Mouse (Mus musculus) midbrain, embryonic 15.5 days (tissue): ENCODE results near the gene Sapcd1. TPM values are rescaled to one million over a fixed set of nuclear protein-coding genes. Genes with fewer than 3 reads are reported as not detected.
"Not testable (repeated sequence)": the region's sequence is repeated elsewhere in the genome, so short reads cannot be mapped to it uniquely, and the experiment has no call there.

ENCODE experiments used
- ATAC-seq: fragments of 200-750 bp; cut with Nextera tagmentation; replicated peaks from 2 replicates; pipeline ENCODE4 v1.8.0; 2017; ENCODE audit warnings: moderate TSS enrichment
- H3K27ac ChIP-seq: fragments of 300-500 bp; sonication (generic); 2 replicates; pipeline ENCODE4 v1.5.1; 2015; ENCODE audit warnings: mild to moderate bottlenecking, inconsistent platforms
- H3K27me3 ChIP-seq: fragments of 300-500 bp; sonication (generic); replicated peaks from 2 replicates; pipeline ENCODE4 v1.6.1; 2015; ENCODE audit warnings: inconsistent platforms
- H3K36me3 ChIP-seq: fragments of 300-500 bp; sonication (generic); replicated peaks from 2 replicates; pipeline ENCODE4 v1.6.1; 2015; ENCODE audit warnings: inconsistent platforms
- H3K4me1 ChIP-seq: fragments of 300-500 bp; sonication (generic); 2 replicates; pipeline ENCODE4 v1.6.1; 2015; ENCODE audit warnings: inconsistent platforms
- H3K4me2 ChIP-seq: fragments of 300-500 bp; sonication (generic); 2 replicates; pipeline ENCODE4 v1.6.1; 2015; ENCODE audit warnings: inconsistent platforms, mild to moderate bottlenecking, moderate library complexity
- H3K4me3 ChIP-seq: fragments of 300-500 bp; sonication (generic); 2 replicates; pipeline ENCODE4 v1.5.1; 2015; ENCODE audit warnings: mild to moderate bottlenecking, inconsistent platforms
- H3K9ac ChIP-seq: fragments of 300-500 bp; sonication (generic); 2 replicates; pipeline ENCODE4 v1.6.1; 2015; ENCODE audit warnings: mild to moderate bottlenecking, inconsistent platforms
- H3K9me3 ChIP-seq: fragments of 300-500 bp; sonication (generic); 2 replicates; pipeline ENCODE4 v1.6.1; 2016; ENCODE audit warnings: inconsistent platforms
- WGBS: fragments of 180-500 bp; shearing (Covaris S2); methylation state at CpG from one replicate; pipeline ENCODE4 v1.1.7; 2015; ENCODE audit warnings: mixed read lengths; 5-methylcytosine and 5-hydroxymethylcytosine counted together
- polyA plus RNA-seq: library from polyadenylated mRNA; unstranded; fragments of >200 nt; fragmentation: Nextera tagmentation; extraction: Ambion mirVana; gene quantifications from 2 replicates; pipeline ENCODE4 v1.2.1, GENCODE M21; 2015

Sapcd1 gene
- polyA plus RNA-seq, 1 experiment from 2014 or later, result 2.7 TPM

DNA sequence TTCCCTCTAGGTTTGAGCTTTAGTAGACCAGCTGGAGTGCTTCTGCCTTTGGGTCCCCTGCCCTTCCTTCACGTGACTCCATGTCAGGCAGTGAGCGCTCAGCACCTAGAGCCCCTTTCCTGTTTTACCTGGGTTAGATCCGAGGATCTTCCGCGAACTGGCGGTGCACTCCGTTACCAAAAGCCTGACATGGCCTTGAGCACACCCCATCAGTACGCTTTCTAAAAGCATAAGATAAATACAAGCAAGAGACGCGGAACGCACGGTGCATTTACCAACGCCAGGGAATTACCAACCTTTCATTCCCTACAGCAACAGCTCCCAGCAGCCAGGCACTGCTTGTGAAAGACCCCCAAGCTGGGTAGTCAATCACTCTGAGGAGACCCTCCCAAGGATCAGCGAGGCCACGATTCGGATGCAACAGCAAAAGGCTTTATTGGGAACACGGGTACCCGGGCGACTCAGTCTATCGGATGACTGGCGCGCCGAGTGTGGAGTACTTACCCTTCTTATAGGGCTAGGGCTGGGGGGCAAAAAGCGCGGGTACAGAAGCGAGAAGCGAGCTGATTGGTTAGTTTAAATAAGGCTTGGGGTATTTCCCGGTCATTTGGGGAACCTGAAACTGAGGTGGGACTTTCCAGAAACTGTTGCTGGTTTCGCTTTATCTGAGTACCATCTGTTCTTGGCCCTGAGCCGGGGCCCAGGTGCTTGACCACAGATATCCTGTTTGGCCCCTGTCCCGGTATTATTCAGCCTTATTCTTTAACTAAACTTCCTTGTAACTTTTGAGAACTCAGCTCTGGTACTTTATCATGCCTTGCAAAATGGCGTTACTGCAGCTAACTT lies 27.7 kb downstream of the Sapcd1 start:
- not testable (repeated sequence) for H3K9me3 ChIP-seq, ATAC-seq, H3K36me3 ChIP-seq, H3K27me3 ChIP-seq
- Histone ChIP-seq H3K9ac (peak overlapping the region; percentile 84), H3K27ac (peak overlapping the region; percentile 98; the same call in 1 of the 2 replicates), H3K4me2 (peak overlapping the region; percentile 94), H3K4me3 (peak overlapping the region; percentile 86), H3K4me1 (peaks cover 29% of the 10 kb centered on the region)
- 26% methylated on average over 29 of the region's 32 CpGs for WGBS

DNA sequence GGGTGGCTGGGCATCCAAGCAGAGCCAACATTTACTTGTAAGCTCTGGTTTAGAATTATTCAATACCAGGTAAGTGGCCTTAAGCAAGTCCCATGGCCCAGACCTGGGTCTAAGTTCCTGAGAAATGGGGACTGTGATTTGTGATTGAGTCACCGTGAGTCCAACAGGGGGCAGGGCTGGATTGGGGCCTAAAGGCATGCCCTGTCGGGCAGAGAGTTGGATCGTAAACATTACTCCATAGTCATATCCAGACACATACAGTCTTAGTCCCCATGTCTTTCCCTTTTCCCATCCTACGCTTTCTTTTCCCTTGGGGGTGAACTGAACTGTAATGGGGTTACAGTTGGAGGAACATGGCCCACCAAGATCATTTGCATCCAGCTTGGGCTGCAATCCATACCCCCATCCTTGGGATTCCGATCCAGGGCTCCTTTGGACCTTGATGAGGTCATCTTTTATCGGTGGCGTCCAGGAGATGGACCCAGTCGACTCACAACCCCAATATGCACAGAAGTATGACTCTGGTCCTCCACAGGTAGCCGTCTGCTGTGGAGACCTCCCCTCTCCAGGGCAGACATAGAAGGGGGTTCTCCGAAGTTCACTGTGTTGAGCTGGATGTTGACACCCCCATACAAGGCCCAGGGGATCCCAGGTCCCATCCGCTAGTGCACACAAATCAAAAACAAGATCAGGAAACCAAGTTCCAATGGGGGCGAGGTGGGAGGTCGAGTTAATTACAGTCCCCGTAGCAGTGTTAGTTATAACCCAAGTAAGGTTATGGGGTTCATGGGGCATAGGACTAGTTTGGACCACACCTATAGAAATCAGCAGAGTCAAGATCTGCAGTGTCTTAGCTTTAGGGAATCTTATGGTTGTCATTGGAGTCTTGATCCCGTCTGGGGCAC lies 29.0 kb downstream of the Sapcd1 start:
- WGBS, result 94% methylated on average over 15 of the region's 15 CpGs
- H3K4me2 ChIP-seq, result no peak overlapping the region
- no peak overlapping the region for H3K4me3 ChIP-seq

DNA sequence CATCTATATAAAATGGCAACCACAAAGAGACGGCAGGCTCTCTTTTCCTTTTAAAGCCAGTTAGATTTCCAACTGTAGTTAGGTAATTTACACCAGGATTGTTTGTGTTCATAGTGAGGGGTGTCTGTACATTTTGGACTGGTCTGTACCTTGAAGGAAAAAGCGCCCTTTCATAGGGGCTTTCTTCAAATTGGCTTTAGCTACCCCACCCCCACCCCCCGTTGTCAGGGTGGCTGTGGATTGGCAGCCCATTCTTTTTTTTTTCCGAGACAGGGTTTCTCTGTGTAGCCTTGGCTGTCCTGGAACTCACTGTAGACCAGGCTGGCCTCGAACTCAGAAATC lies 30.7 kb downstream of the Sapcd1 start:
- no peak overlapping the region for H3K4me2 ChIP-seq
- 89% methylated on average over 5 of the region's 5 CpGs for WGBS
- H3K9me3 ChIP-seq, result no peaks in the 10 kb centered on the region
- ATAC-seq, result no peak
- H3K4me3 ChIP-seq, result no peak overlapping the region
- no peak overlapping the region for H3K9ac ChIP-seq
- peaks cover 14% of the 10 kb centered on the region for H3K4me1 ChIP-seq
- no peaks in the 10 kb centered on the region for H3K27me3 ChIP-seq
- H3K36me3 ChIP-seq, result no peaks in the 10 kb centered on the region
- H3K27ac ChIP-seq, result no peak overlapping the region

More for the DNA sequence above, 29.0 kb downstream of the Sapcd1 start:
- no peak for ATAC-seq
- Histone ChIP-seq H3K9me3 (no peaks in the 10 kb centered on the region), H3K4me1 (peaks cover 29% of the 10 kb centered on the region), H3K27ac (no peak overlapping the region), H3K27me3 (no peaks in the 10 kb centered on the region), H3K9ac (no peak overlapping the region), H3K36me3 (no peaks in the 10 kb centered on the region)

DNA sequence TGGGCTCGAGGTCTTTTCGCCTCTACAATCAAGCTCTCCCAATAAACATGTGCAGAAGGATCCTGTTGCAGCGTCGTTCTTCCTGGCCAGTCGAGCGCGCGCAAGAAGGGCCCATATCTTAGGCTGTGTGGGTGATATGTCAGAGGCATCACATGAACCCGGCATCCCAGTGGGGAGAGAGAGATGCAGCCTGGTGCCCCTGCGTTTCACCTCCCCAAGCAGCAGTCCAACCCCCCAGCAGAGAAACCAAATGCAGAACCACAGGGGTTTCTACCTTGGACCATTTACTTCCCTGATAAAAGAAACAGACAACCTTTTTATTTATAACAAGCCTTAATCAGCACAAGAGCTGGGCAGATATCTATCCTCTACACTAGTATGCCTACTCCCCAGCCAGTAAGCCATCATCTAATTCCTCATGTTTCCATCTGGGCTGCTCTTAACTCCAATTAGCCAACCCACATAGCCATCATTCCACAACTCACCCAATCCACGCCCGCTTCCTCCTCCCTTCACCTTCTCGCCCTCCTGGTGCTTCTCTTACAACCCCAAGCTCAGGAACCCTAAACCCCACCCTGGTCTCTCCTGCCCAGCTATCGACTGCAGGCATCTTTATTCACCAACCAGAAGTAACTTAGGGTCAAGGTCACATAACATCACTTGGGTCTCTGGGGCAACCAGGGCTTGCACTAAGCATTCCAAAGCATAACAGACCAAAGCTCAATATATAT lies 31.2 kb downstream of the Sapcd1 start:
- H3K4me2 ChIP-seq, result no peak overlapping the region
- H3K27ac ChIP-seq, result no peak overlapping the region
- no peaks in the 10 kb centered on the region for H3K36me3 ChIP-seq
- no peaks in the 10 kb centered on the region for H3K9me3 ChIP-seq
- no peak overlapping the region for H3K9ac ChIP-seq
- no peaks in the 10 kb centered on the region for H3K27me3 ChIP-seq
- peaks cover 9% of the 10 kb centered on the region for H3K4me1 ChIP-seq
- H3K4me3 ChIP-seq, result no peak overlapping the region
- 90% methylated on average over 14 of the region's 14 CpGs for WGBS
- no peak for ATAC-seq

DNA sequence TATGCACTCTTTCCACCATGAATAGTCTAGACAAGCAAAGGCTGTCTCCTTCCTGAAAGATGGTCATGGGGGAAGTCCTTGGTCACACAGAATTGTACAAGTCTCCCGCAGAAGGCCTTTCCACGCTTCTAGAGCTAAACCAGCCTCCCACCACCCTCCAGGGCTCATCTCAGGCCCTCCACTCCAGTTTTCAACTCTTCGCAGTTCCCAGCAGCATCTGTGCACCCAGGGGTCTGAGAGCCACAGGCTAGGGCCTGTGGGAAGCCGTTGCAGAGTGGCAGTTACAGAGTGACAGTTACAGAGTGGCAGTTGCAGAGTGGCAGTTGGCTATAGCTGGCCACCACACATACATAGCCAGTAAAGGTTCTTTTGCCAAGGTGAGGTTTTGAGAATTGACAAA lies 31.9 kb downstream of the Sapcd1 start:
- H3K9ac ChIP-seq, H3K27me3 ChIP-seq, H3K27ac ChIP-seq, H3K4me3 ChIP-seq, H3K4me2 ChIP-seq, ATAC-seq, H3K9me3 ChIP-seq, H3K4me1 ChIP-seq, H3K36me3 ChIP-seq: not testable (repeated sequence)
- WGBS, result 98% methylated on average over 4 of the region's 4 CpGs

DNA sequence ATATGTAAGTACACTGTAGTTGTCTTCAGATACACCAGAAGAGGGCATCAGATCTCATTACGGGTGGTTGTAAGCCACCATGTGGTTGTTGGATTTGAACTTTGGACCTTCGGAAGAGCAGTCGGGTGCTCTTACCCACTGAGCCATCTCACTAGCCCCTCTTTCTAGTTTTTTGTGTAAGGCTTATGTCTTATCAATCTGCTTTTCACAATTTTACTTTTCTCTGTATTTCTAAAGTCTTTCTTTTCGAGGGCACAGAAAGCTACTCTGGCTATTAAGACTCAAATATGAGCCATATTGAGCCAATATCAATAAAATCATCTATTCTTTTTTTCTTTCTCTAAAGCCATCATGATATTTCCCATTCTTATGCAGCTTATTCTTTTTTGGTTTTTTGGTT lies 32.6 kb downstream of the Sapcd1 start:
- not testable (repeated sequence) for H3K4me1 ChIP-seq, H3K9me3 ChIP-seq, H3K27me3 ChIP-seq, ATAC-seq, H3K27ac ChIP-seq, H3K4me2 ChIP-seq, H3K4me3 ChIP-seq, H3K9ac ChIP-seq, H3K36me3 ChIP-seq
- WGBS, result 93% methylated on average over 4 of the region's 4 CpGs

DNA sequence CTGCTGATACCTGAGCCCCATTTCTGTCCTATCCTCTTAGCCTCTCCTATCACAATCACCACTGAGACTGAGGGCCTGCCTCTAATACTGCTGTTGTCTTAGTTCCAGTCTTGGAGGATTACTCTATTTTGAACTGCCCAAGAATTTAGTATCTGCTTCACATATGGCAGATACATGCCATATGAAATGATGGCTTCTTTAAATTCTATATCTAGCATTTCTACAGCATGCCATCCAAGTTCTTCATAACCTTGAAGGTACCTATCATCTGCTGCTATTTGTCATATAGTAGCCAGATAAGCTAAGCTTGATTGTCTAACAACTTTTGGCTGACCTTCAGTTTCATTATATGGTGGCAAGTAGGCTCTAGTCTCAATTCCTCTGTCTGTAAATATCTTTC lies 33.1 kb downstream of the Sapcd1 start:
- no peak overlapping the region for H3K4me3 ChIP-seq
- ATAC-seq, result no peak
- no peak overlapping the region for H3K9ac ChIP-seq
- peaks cover 2% of the 10 kb centered on the region; the same call in 1 of the 2 replicates for H3K4me1 ChIP-seq
- H3K36me3 ChIP-seq, result no peaks in the 10 kb centered on the region
- no peaks in the 10 kb centered on the region for H3K9me3 ChIP-seq
- H3K4me2 ChIP-seq, result no peak overlapping the region
- no peak overlapping the region for H3K27ac ChIP-seq
- no peaks in the 10 kb centered on the region for H3K27me3 ChIP-seq

DNA sequence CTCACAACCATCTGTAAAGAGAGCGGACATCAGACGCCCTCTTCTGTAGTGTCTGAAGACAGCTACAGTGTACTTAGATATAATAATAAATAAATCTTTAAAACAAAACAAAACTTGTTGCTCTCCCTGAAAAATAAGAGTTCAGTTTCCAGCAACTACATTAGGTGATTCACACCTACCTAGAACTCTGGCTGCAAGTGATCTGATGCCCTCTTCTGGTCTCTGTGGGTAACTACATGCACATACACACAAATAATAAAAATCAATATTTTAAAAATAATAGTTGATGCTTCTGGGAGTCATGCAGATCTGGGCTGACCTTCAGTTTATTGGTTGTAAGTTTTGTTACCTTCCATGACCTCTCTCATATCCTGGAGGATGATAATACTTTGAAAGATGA lies 43.6 kb downstream of the Sapcd1 start:
- no peak overlapping the region for H3K4me2 ChIP-seq
- 70% methylated on average over 2 of the region's 2 CpGs for WGBS
- no peak overlapping the region for H3K27ac ChIP-seq
- H3K27me3 ChIP-seq, result no peaks in the 10 kb centered on the region
- H3K4me1 ChIP-seq, result peaks cover 23% of the 10 kb centered on the region
- peaks cover 14% of the 10 kb centered on the region; the same call in 1 of the 2 replicates for H3K36me3 ChIP-seq
- H3K4me3 ChIP-seq, result no peak overlapping the region
- H3K9ac ChIP-seq, result no peak overlapping the region
- ATAC-seq, result no peak
- no peaks in the 10 kb centered on the region for H3K9me3 ChIP-seq

DNA sequence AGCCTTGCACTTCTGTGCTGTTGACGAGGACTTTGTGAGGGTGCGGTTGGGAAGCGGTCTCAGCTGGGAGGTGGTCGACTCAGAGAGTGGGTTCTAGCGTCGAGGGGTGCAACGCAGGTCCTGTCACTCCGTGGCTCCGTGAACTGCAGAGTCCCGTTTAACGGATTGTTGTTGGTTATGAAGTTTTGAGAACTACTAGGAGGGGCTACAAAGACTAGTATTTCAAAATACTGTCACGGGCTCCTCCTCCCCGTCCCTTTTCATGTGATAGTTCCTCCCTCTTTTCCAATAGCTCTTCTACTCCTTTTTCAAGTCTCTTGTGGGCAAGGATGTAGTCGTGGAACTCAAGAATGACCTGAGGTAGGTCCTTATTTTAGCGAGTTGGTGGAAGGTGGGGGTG lies 45.5 kb downstream of the Sapcd1 start:
- Histone ChIP-seq H3K4me3 (peak overlapping the region; percentile 63), H3K27ac (peak overlapping the region; percentile 96), H3K4me2 (peak overlapping the region; percentile 73), H3K9ac (peak overlapping the region; percentile 69), H3K9me3 (no peaks in the 10 kb centered on the region), H3K27me3 (no peaks in the 10 kb centered on the region), H3K36me3 (peaks cover 14% of the 10 kb centered on the region; the same call in 1 of the 2 replicates), H3K4me1 (peaks cover 23% of the 10 kb centered on the region)
- ATAC-seq, result peak; percentile 38; the same call in 1 of the 2 replicates
- WGBS, result under 1% methylated on average over 15 of the region's 15 CpGs

DNA sequence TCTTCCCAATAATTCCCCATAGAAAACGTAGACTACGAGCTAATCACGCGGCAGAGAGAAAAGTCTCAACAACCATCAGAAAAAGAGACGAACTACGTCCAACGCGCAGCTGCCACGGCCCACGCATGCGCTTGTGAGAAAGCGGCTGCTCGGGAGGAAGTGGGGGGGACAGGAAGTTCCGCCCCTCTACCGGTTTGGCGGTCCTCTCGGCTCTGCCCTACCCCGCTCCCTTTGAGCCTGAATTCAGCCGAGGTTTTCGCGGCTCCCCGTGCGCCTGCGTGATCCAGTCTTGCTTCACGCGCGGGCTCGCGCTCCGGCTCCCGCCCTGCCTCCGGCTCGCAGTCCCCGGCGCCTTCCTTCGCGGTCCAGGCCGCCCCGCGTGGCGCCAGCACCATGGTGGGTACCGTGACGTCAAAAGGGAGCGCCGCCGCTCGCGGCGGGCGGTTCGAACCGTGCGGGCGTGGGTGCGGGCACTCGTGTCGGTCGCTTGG lies 46.1 kb downstream of the Sapcd1 start, which contains the start of gene Lsm2:
Gene Lsm2, plus strand, starts transcription at position 173 of the 491 bp plus-strand sequence.
- no peaks in the 10 kb centered on the region for H3K9me3 ChIP-seq
- ATAC-seq, result peak; percentile 97

DNA sequence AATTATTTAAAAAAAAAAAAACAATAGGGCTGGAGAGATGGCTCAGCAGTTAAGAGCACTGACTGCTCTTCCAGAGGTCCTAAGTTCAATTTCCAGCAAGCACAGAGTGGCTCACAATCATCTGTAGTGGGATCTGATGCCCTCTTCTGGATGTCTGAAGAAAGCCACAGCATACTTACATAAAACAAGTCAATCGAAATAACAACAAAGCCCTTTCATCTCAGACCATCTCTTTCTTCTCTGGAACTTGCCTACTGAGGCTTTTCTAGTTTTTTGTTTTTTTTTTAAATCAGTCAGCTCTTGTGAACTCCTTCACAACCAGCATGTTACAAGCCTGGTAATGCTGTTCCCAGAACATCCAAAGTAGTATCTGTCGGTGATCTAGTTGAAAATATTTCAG lies 47.2 kb downstream of the Sapcd1 start:
- H3K4me2 ChIP-seq, result peak overlapping the region; percentile 73
- 11% methylated on average over 2 of the region's 2 CpGs for WGBS
- no peaks in the 10 kb centered on the region for H3K9me3 ChIP-seq
- peaks cover 23% of the 10 kb centered on the region for H3K4me1 ChIP-seq
- peaks cover 5% of the 10 kb centered on the region; the same call in 1 of the 2 replicates for H3K36me3 ChIP-seq
- peak overlapping the region; percentile 63 for H3K4me3 ChIP-seq
- ATAC-seq, result no peak
- H3K9ac ChIP-seq, result peak overlapping the region; percentile 69
- no peaks in the 10 kb centered on the region for H3K27me3 ChIP-seq
- H3K27ac ChIP-seq, result peak overlapping the region; percentile 96; the same call in 1 of the 2 replicates

More for the DNA sequence above, 46.1 kb downstream of the Sapcd1 start, which contains the start of gene Lsm2:
- peak within 1 kb of the TSS; percentile 69 for H3K9ac ChIP-seq
- peak within 1 kb of the TSS; percentile 96 for H3K27ac ChIP-seq
- H3K27me3 ChIP-seq, result no peaks in the 10 kb centered on the region
- H3K4me1 ChIP-seq, result peaks cover 23% of the 10 kb centered on the region
- WGBS, result under 1% methylated on average over 56 of the region's 58 CpGs
- peak within 1 kb of the TSS; percentile 73 for H3K4me2 ChIP-seq
- H3K4me3 ChIP-seq, result peak within 1 kb of the TSS; percentile 63
- H3K36me3 ChIP-seq, result peaks cover 14% of the 10 kb centered on the region; the same call in 1 of the 2 replicates
